Mouse (Mus musculus) forebrain, embryonic 14.5 days (tissue): ENCODE data around the gene S100g. TPM values are rescaled to one million over a fixed set of nuclear protein-coding genes. Genes with fewer than 3 reads are reported as not detected.

Experiments used
- ATAC-seq: fragments of 200-750 bp; cut with Nextera tagmentation; 2 replicates; pipeline ENCODE4 v1.8.0; 2017; ENCODE audit warnings: mild to moderate bottlenecking, moderate library complexity
- DNase-seq: peaks from one replicate; pipeline ENCODE4 v3.0.0-alpha.2; 2015; ENCODE audit warnings: low spot score
- H3K27ac ChIP-seq: fragments of 300-500 bp; sonication (generic); 2 replicates; pipeline ENCODE4 v1.5.1; 2014; ENCODE audit warnings: low read depth, mild to moderate bottlenecking, control low read depth, low read length, moderate library complexity
- H3K27me3 ChIP-seq: fragments of 300-500 bp; sonication (generic); replicated peaks from 2 replicates; pipeline ENCODE4 v1.6.1; 2014; ENCODE audit warnings: low read length, control low read depth, mixed read lengths; ENCODE audit not compliant: control insufficient read depth, insufficient read depth
- H3K36me3 ChIP-seq: fragments of 300-500 bp; sonication (generic); 2 replicates; pipeline ENCODE4 v1.6.1; 2014; ENCODE audit warnings: low read length, control low read depth; ENCODE audit not compliant: control insufficient read depth, insufficient read depth
- H3K4me1 ChIP-seq: fragments of 300-500 bp; sonication (generic); 2 replicates; pipeline ENCODE4 v1.6.1; 2014; ENCODE audit warnings: antibody characterized with exemption, low read length, control low read depth; ENCODE audit not compliant: control insufficient read depth, insufficient read depth
- H3K4me2 ChIP-seq: fragments of 300-500 bp; sonication (generic); 2 replicates; pipeline ENCODE4 v1.6.1; 2014; ENCODE audit warnings: mild to moderate bottlenecking, control low read depth, low read length
- H3K4me3 ChIP-seq: fragments of 300-500 bp; sonication (generic); 2 replicates; pipeline ENCODE4 v1.5.1; 2014; ENCODE audit warnings: low read depth, low read length, control low read depth
- H3K9ac ChIP-seq: fragments of 300-500 bp; sonication (generic); 2 replicates; pipeline ENCODE4 v1.6.1; 2014; ENCODE audit warnings: mild to moderate bottlenecking, low read length, control low read depth, moderate library complexity
- H3K9me3 ChIP-seq: fragments of 300-500 bp; sonication (generic); replicated peaks from 2 replicates; pipeline ENCODE4 v1.6.1; 2016; ENCODE audit warnings: low read length, control low read depth, mixed read lengths; ENCODE audit not compliant: control insufficient read depth
- WGBS: fragments of 180-500 bp; shearing (Covaris S2); extraction: QIAGEN DNeasy Blood & Tissue Kit; methylation state at CpG from one replicate; pipeline ENCODE4 v1.1.7; 2014; 5-methylcytosine and 5-hydroxymethylcytosine counted together
- polyA plus RNA-seq: library from polyadenylated mRNA; unstranded; fragments of >200 nt; fragmentation: Nextera tagmentation; extraction: Ambion mirVana; gene quantifications from 2 replicates; pipeline ENCODE4 v1.2.1, GENCODE M21; 2014

The S100g gene
- polyA plus RNA-seq, 1 experiment from 2014 or later: not detected

GRCm38 (mm10) chrX:162942027-162942426, 22.4 kb downstream of the S100g start:
- peaks cover 9% of the 10 kb centered on the region for H3K36me3 ChIP-seq
- H3K4me3 ChIP-seq: no peak overlapping the region
- H3K9me3 ChIP-seq: no peaks in the 10 kb centered on the region
- DNase-seq (no peak), ATAC-seq (no peak)
- no peaks in the 10 kb centered on the region for H3K27me3 ChIP-seq
- H3K9ac ChIP-seq: no peak overlapping the region
- 81% methylated on average over 1 of the region's 1 CpGs for WGBS
- no peak overlapping the region for H3K27ac ChIP-seq
- H3K4me2 ChIP-seq: no peak overlapping the region
- H3K4me1 ChIP-seq: no peaks in the 10 kb centered on the region

GRCm38 (mm10) chrX:162931467-162931866, 32.9 kb downstream of the S100g start:
- H3K27me3 ChIP-seq: no peaks in the 10 kb centered on the region
- H3K36me3 ChIP-seq: peaks cover 8% of the 10 kb centered on the region; the same call in 1 of the 2 replicates
- H3K9me3 ChIP-seq: no peaks in the 10 kb centered on the region
- DNase-seq: no peak
- no peaks in the 10 kb centered on the region for H3K4me1 ChIP-seq
- no peak overlapping the region for H3K27ac ChIP-seq
- ATAC-seq: no peak
- H3K4me2 ChIP-seq: no peak overlapping the region
- H3K9ac ChIP-seq: no peak overlapping the region
- no peak overlapping the region for H3K4me3 ChIP-seq
- 92% methylated on average over 2 of the region's 2 CpGs for WGBS

GRCm38 (mm10) chrX:162921487-162922125, 42.8 kb downstream of the S100g start:
- no peak overlapping the region for H3K4me3 ChIP-seq
- H3K9me3 ChIP-seq: no peaks in the 10 kb centered on the region
- no peak overlapping the region for H3K9ac ChIP-seq
- DNase-seq (no peak), ATAC-seq (no peak)
- no peaks in the 10 kb centered on the region for H3K4me1 ChIP-seq
- H3K36me3 ChIP-seq: peaks cover 14% of the 10 kb centered on the region
- H3K27ac ChIP-seq: no peak overlapping the region
- no peaks in the 10 kb centered on the region for H3K27me3 ChIP-seq
- 84% methylated on average over 8 of the region's 8 CpGs for WGBS
- no peak overlapping the region for H3K4me2 ChIP-seq

GRCm38 (mm10) chrX:162915697-162916096, 48.7 kb downstream of the S100g start:
- no peak overlapping the region for H3K4me3 ChIP-seq
- no peaks in the 10 kb centered on the region for H3K9me3 ChIP-seq
- H3K4me2 ChIP-seq: no peak overlapping the region
- no peak overlapping the region for H3K27ac ChIP-seq
- ATAC-seq (peak; percentile 57; the same call in 1 of the 2 replicates), DNase-seq (peak; percentile 62)
- no peak overlapping the region for H3K9ac ChIP-seq
- H3K36me3 ChIP-seq: peaks cover 8% of the 10 kb centered on the region; the same call in 1 of the 2 replicates
- 41% methylated on average over 5 of the region's 5 CpGs for WGBS
- no peaks in the 10 kb centered on the region for H3K27me3 ChIP-seq
- no peaks in the 10 kb centered on the region for H3K4me1 ChIP-seq

GRCm38 (mm10) chrX:162913651-162914050, 50.7 kb downstream of the S100g start:
- no peak overlapping the region for H3K4me2 ChIP-seq
- H3K9ac ChIP-seq: no peak overlapping the region
- no peak overlapping the region for H3K4me3 ChIP-seq
- H3K36me3 ChIP-seq: peaks cover 12% of the 10 kb centered on the region; the same call in 1 of the 2 replicates
- H3K27me3 ChIP-seq: no peaks in the 10 kb centered on the region
- H3K4me1 ChIP-seq: no peaks in the 10 kb centered on the region
- no peak overlapping the region for H3K27ac ChIP-seq
- 94% methylated on average over 3 of the region's 3 CpGs for WGBS
- no peaks in the 10 kb centered on the region for H3K9me3 ChIP-seq
- DNase-seq (no peak), ATAC-seq (no peak)

Other genes with a start within 250 kb of the S100g start
- 232 and 256 TPM in 2 replicates for gene Rbbp7, start 204.2 kb downstream of the S100g start, polyA plus RNA-seq
- gene Txlng, start 135.1 kb downstream of the S100g start, polyA plus RNA-seq: 13.6 and 14.8 TPM in 2 replicates
- gene Syap1, start 76.2 kb downstream of the S100g start, polyA plus RNA-seq: 30.0 and 31.3 TPM in 2 replicates
- 104 and 110 TPM in 2 replicates for gene Ctps2, start 63.4 kb downstream of the S100g start, polyA plus RNA-seq